In genomic region chr4:150282631-150283334, GRCm38 (mm10) we compare ENCODE assay signal across 9 mouse cellular contexts. TPM values are rescaled to one million over a fixed set of nuclear protein-coding genes. Genes with fewer than 3 reads are reported as not detected.
DNase-seq lines count a peak whose midpoint lies in the region; ATAC-seq and TF ChIP-seq lines count a peak whose summit lies in the region.
"Had no signal": no experiment of that assay in that cellular context is flagged by ENCODE, and none has a peak within 500 bp of the region (broad histone marks: within the 10 kb centered on the region; RNA-seq: fewer than 3 reads in every experiment).

No protein-coding gene starts in this region.

- no peaks in the 10 kb centered on the region for H3K27me3 ChIP-seq in lung, embryonic 16.5 days (ENCODE audit: control insufficient read depth, insufficient read depth, low read depth, low read length)
- no peaks in the 10 kb centered on the region for H3K27me3 ChIP-seq in forebrain, embryonic 10.5 days (ENCODE audit: poor library complexity, severe bottlenecking)
- H3K27me3 ChIP-seq in limb, embryonic 11.5 days (ENCODE audit: control insufficient read depth, insufficient read depth, low read length) = no peaks in the 10 kb centered on the region

- peak overlapping the region; percentile 99 for H3K4me3 ChIP-seq in lung, embryonic 16.5 days (ENCODE audit: low read length)
- H3K4me3 ChIP-seq in forebrain, embryonic 10.5 days = peak overlapping the region; percentile 95
- peak overlapping the region; percentile 99 for H3K4me3 ChIP-seq in limb, embryonic 11.5 days (ENCODE audit: low read depth, low read length)
- H3K4me3 ChIP-seq in olfactory bulb, adult 2 months (ENCODE audit: insufficient read depth, low read depth, low read length) = peak overlapping the region; percentile 48

- no peak for ATAC-seq in lung, embryonic 16.5 days (ENCODE audit: low read depth)
- no peak for ATAC-seq in limb, embryonic 11.5 days (ENCODE audit: insufficient number of reproducible peaks, low FRiP score, low TSS enrichment, low read depth)
- ATAC-seq in monocyte, adult 5-6 weeks (replicated peaks; ENCODE audit: insufficient number of reproducible peaks, low FRiP score, low TSS enrichment, poor library complexity, severe bottlenecking) = no peak

- DNase-seq in lung, postnatal 14 days = no peak
- DNase-seq in forebrain, embryonic 10.5 days (ENCODE audit: extremely low spot score, low spot score) = no peak
- DNase-seq in limb, embryonic 11.5 days (ENCODE audit: low spot score) = no peak
- no peak for DNase-seq in layer of hippocampus, adult 9-11 months
- DNase-seq in spleen, adult 12 weeks (ENCODE audit: low spot score) = no peak
- DNase-seq: thymus, adult 2 months had no signal

- H3K9ac ChIP-seq in lung, embryonic 16.5 days (ENCODE audit: low read length) = peak overlapping the region; percentile 99
- peak overlapping the region; percentile 99 for H3K9ac ChIP-seq in limb, embryonic 11.5 days (ENCODE audit: low read length)

- peak overlapping the region; percentile 84 for H3K4me2 ChIP-seq in lung, embryonic 16.5 days (ENCODE audit: low read depth, low read length)
- peak overlapping the region; percentile 56 for H3K4me2 ChIP-seq in limb, embryonic 11.5 days (ENCODE audit: low read depth, severe bottlenecking)

- no peaks in the 10 kb centered on the region for H3K36me3 ChIP-seq in lung, embryonic 16.5 days (ENCODE audit: control insufficient read depth, insufficient read depth, low read length)
- H3K36me3 ChIP-seq in forebrain, embryonic 10.5 days (replicated peaks) = no peaks in the 10 kb centered on the region
- no peaks in the 10 kb centered on the region for H3K36me3 ChIP-seq in limb, embryonic 11.5 days (ENCODE audit: control insufficient read depth, insufficient read depth, low read length)

- 10% methylated on average over 5 of the region's 5 CpGs for WGBS in lung, embryonic 16.5 days
- 8% methylated on average over 5 of the region's 5 CpGs for WGBS in forebrain, embryonic 10.5 days
- WGBS in limb, embryonic 11.5 days = 17% methylated on average over 5 of the region's 5 CpGs
- WGBS in olfactory bulb, adult 2 months = 6% methylated on average over 5 of the region's 5 CpGs

- H3K9me3 ChIP-seq in lung, embryonic 16.5 days (ENCODE audit: control insufficient read depth, low read length) = no peaks in the 10 kb centered on the region
- H3K9me3 ChIP-seq in forebrain, embryonic 10.5 days = no peaks in the 10 kb centered on the region
- H3K9me3 ChIP-seq in limb, embryonic 11.5 days (ENCODE audit: control insufficient read depth, low read length) = no peaks in the 10 kb centered on the region

- peaks cover 20% of the 10 kb centered on the region for H3K4me1 ChIP-seq in lung, embryonic 16.5 days (replicated peaks; ENCODE audit: control insufficient read depth, insufficient read depth, low read length)
- peaks cover 47% of the 10 kb centered on the region for H3K4me1 ChIP-seq in forebrain, embryonic 10.5 days
- peaks cover 8% of the 10 kb centered on the region for H3K4me1 ChIP-seq in limb, embryonic 11.5 days (ENCODE audit: control insufficient read depth, insufficient read depth, low read length)
- no peaks in the 10 kb centered on the region for H3K4me1 ChIP-seq in olfactory bulb, adult 2 months (ENCODE audit: control insufficient read depth, insufficient read depth, low read length)

- H3K27ac ChIP-seq in lung, embryonic 16.5 days (ENCODE audit: low read length) = peak overlapping the region; percentile 99
- peak overlapping the region; percentile 98 for H3K27ac ChIP-seq in forebrain, embryonic 10.5 days
- H3K27ac ChIP-seq in limb, embryonic 11.5 days (replicated peaks; ENCODE audit: low read depth, low read length) = no peak overlapping the region
- peak overlapping the region; percentile 49 for H3K27ac ChIP-seq in olfactory bulb, adult 2 months (ENCODE audit: insufficient read depth, low read depth, low read length)

- no peak for TF ChIP-seq CTCF in olfactory bulb, adult 2 months (IDR thresholded peaks at IDR 0.05; ENCODE audit: insufficient read depth, low read depth, low read length)

- TF ChIP-seq POLR2A in olfactory bulb, adult 2 months (IDR thresholded peaks at IDR 0.05; ENCODE audit: insufficient read depth, low read depth, low read length) = no peak

RNA-seq across cellular contexts. Expression of gene Rere, which starts 1.3 kb away (rescaled TPM):
- 24.8 and 30.3 TPM in 2 replicates for polyA plus RNA-seq in lung, embryonic 16.5 days (2015; fragmentation: Nextera tagmentation; extraction: Ambion mirVana)
- 26.8 and 31.1 TPM in 2 replicates for polyA plus RNA-seq in forebrain, embryonic 10.5 days (2016; fragmentation: Nextera tagmentation; extraction: Ambion mirVana)
- 37.9 and 44.9 TPM in 2 replicates for polyA plus RNA-seq in limb, embryonic 11.5 days (2014; fragmentation: Nextera tagmentation; extraction: Ambion mirVana)
- 249 and 288 TPM in 2 replicates for polyA plus RNA-seq in olfactory bulb, adult 2 months (2012; ENCODE audit: insufficient read depth, insufficient read length, low replicate concordance, missing spikeins)
- 11.1 to 34.3 TPM (median 14.5 TPM) in 3 replicates for total RNA-seq in monocyte, adult 5-6 weeks (2017)

RNA-seq across cellular contexts. Expression of gene Eno1, which starts 46.3 kb away (rescaled TPM):
- 1,425 and 1,551 TPM in 2 replicates for polyA plus RNA-seq in lung, embryonic 16.5 days (2015; fragmentation: Nextera tagmentation; extraction: Ambion mirVana)
- polyA plus RNA-seq in forebrain, embryonic 10.5 days (2016; fragmentation: Nextera tagmentation; extraction: Ambion mirVana) = 3,430 and 3,707 TPM in 2 replicates
- 2,196 and 2,311 TPM in 2 replicates for polyA plus RNA-seq in limb, embryonic 11.5 days (2014; fragmentation: Nextera tagmentation; extraction: Ambion mirVana)
- polyA plus RNA-seq in olfactory bulb, adult 2 months (2012; ENCODE audit: insufficient read depth, insufficient read length, low replicate concordance, missing spikeins) = 1,081 TPM in 1 of 2 replicates, not detected in the other
- total RNA-seq in monocyte, adult 5-6 weeks (2017) = 240 to 351 TPM (median 288 TPM) in 3 replicates

Comparison
In these comparisons a context has a peak if more than half of its experiments do, and no peak if none do; other contexts are left out.
1. H3K4me3 ChIP-seq: peak in every context shown above with its lines; median percentile 99 in lung, embryonic 16.5 days; 99 in limb, embryonic 11.5 days; 95 in forebrain, embryonic 10.5 days; 48 in olfactory bulb, adult 2 months.